In genomic region chr15:79805246-79805645, GRCm38 (mm10) we compare ENCODE assay signal across 11 mouse cellular contexts. TPM values are rescaled to one million over a fixed set of nuclear protein-coding genes. Genes with fewer than 3 reads are reported as not detected.
DNase-seq lines count a peak whose midpoint lies in the region; ATAC-seq and TF ChIP-seq lines count a peak whose summit lies in the region.
"Had no signal": no experiment of that assay in that cellular context is flagged by ENCODE, and none has a peak within 500 bp of the region (broad histone marks: within the 10 kb centered on the region; RNA-seq: fewer than 3 reads in every experiment).

No protein-coding gene starts in this region.

- no peak overlapping the region for H3ac ChIP-seq in myocyte (ENCODE audit: control insufficient read depth, insufficient read length)

- no peak overlapping the region; the same call in 1 of the 2 replicates for H3K4me2 ChIP-seq in kidney, embryonic 14.5 days (replicated peaks; ENCODE audit: low read depth, low read length)
- peak overlapping the region; percentile 91 for H3K4me2 ChIP-seq in embryonic facial prominence, embryonic 12.5 days (replicated peaks)
- H3K4me2 ChIP-seq in hindbrain, embryonic 13.5 days, result peak overlapping the region; percentile 69
- H3K4me2 ChIP-seq in myocyte (ENCODE audit: low read depth), result peak overlapping the region; percentile 78

- H3K79me2 ChIP-seq in myocyte (ENCODE audit: control insufficient read depth, insufficient read depth), result no peaks in the 10 kb centered on the region

- DNase-seq in kidney, postnatal 25 days, result no peak
- DNase-seq in left cerebral cortex, adult 9 months (ENCODE audit: low spot score in 2 of 2), result no peak
- DNase-seq in left cerebral cortex, adult 8-10 months (ENCODE audit: low spot score in 2 of 2), result no peak

- peak overlapping the region; percentile 57; the same call in 1 of the 2 replicates for H3K4me3 ChIP-seq in kidney, embryonic 14.5 days (ENCODE audit: low read length)
- H3K4me3 ChIP-seq in embryonic facial prominence, embryonic 12.5 days, result peak overlapping the region; percentile 63
- peak overlapping the region; percentile 71 for H3K4me3 ChIP-seq in hindbrain, embryonic 13.5 days
- H3K4me3 ChIP-seq in myocyte, result peak overlapping the region; percentile 18

- H3K4me1 ChIP-seq in kidney, embryonic 14.5 days (ENCODE audit: control insufficient read depth, insufficient read depth, low read length), result no peaks in the 10 kb centered on the region
- peaks cover 14% of the 10 kb centered on the region for H3K4me1 ChIP-seq in embryonic facial prominence, embryonic 12.5 days
- peaks cover 42% of the 10 kb centered on the region for H3K4me1 ChIP-seq in hindbrain, embryonic 13.5 days (replicated peaks)

- ATAC-seq in kidney, embryonic 14.5 days (ENCODE audit: low FRiP score, low TSS enrichment), result no peak
- no peak for ATAC-seq in embryonic facial prominence, embryonic 12.5 days (ENCODE audit: insufficient number of reproducible peaks, insufficient read depth, low FRiP score, low TSS enrichment)
- no peak for ATAC-seq in hindbrain, embryonic 13.5 days (ENCODE audit: low FRiP score)

- WGBS in kidney, embryonic 14.5 days, result 26% methylated on average over 8 of the region's 8 CpGs
- 16% methylated on average over 8 of the region's 8 CpGs for WGBS in embryonic facial prominence, embryonic 12.5 days
- WGBS in hindbrain, embryonic 13.5 days, result 24% methylated on average over 8 of the region's 8 CpGs

- no peak overlapping the region for H3K9ac ChIP-seq in kidney, embryonic 14.5 days (ENCODE audit: low read depth, low read length)
- no peak overlapping the region for H3K9ac ChIP-seq in embryonic facial prominence, embryonic 12.5 days
- peak overlapping the region; percentile 88 for H3K9ac ChIP-seq in hindbrain, embryonic 13.5 days

- no peaks in the 10 kb centered on the region for H3K9me3 ChIP-seq in kidney, embryonic 14.5 days (ENCODE audit: control insufficient read depth, low read length)
- no peaks in the 10 kb centered on the region for H3K9me3 ChIP-seq in embryonic facial prominence, embryonic 12.5 days
- no peaks in the 10 kb centered on the region for H3K9me3 ChIP-seq in hindbrain, embryonic 13.5 days

- TF ChIP-seq POLR2A in myocyte (IDR thresholded peaks at IDR 0.05; ENCODE audit: insufficient read length, low read depth), result no peak

- no peaks in the 10 kb centered on the region for H3K36me3 ChIP-seq in kidney, embryonic 14.5 days (ENCODE audit: control insufficient read depth, insufficient read depth, low read length)
- no peaks in the 10 kb centered on the region for H3K36me3 ChIP-seq in embryonic facial prominence, embryonic 12.5 days
- no peaks in the 10 kb centered on the region; the same call in 1 of the 2 replicates for H3K36me3 ChIP-seq in hindbrain, embryonic 13.5 days
- H3K36me3 ChIP-seq in myocyte (ENCODE audit: control insufficient read depth, insufficient read depth), result no peaks in the 10 kb centered on the region
- H3K36me3 ChIP-seq: G1E had no signal

- H3K27me3 ChIP-seq in kidney, embryonic 14.5 days (ENCODE audit: control insufficient read depth, insufficient read depth, low read length), result peaks cover 68% of the 10 kb centered on the region
- peaks cover 79% of the 10 kb centered on the region for H3K27me3 ChIP-seq in embryonic facial prominence, embryonic 12.5 days
- peaks cover 76% of the 10 kb centered on the region for H3K27me3 ChIP-seq in hindbrain, embryonic 13.5 days
- H3K27me3 ChIP-seq in myocyte (ENCODE audit: control insufficient read depth, insufficient read depth, insufficient read length), result peaks cover 4% of the 10 kb centered on the region

- no peak overlapping the region for H3K27ac ChIP-seq in kidney, embryonic 14.5 days (ENCODE audit: low read depth, low read length)
- H3K27ac ChIP-seq in embryonic facial prominence, embryonic 12.5 days, result no peak overlapping the region
- H3K27ac ChIP-seq in hindbrain, embryonic 13.5 days, result peak overlapping the region; percentile 87
- H3K27ac ChIP-seq: macrophage had no signal

TF ChIP-seq in myocyte, 11 proteins besides CTCF, POLR2A, EP300 and RAD21:
- TF ChIP-seq POLR2AphosphoS2 (IDR thresholded peaks at IDR 0.05; ENCODE audit: insufficient read length, low read depth), result no peak
- no peak for TF ChIP-seq USF1 (IDR thresholded peaks at IDR 0.05; ENCODE audit: low read depth)
- TF ChIP-seq MYOG (IDR thresholded peaks at IDR 0.05; ENCODE audit: control insufficient read depth in 1 of 3, insufficient read depth in 1 of 3, insufficient read length in 2 of 3, low read depth in 2 of 3), result no peak
- TF ChIP-seq MYOD1 (IDR thresholded peaks at IDR 0.05; ENCODE audit: control insufficient read depth in 1 of 3, insufficient read length in 2 of 3, low read depth in 2 of 3), result no peak
- no peak for TF ChIP-seq REST (IDR thresholded peaks at IDR 0.05; ENCODE audit: insufficient read depth, insufficient read length)
- no peak for TF ChIP-seq TCF3 (IDR thresholded peaks at IDR 0.05; ENCODE audit: insufficient read length, low read depth)
- no peak for TF ChIP-seq TCF12 (IDR thresholded peaks at IDR 0.05; ENCODE audit: insufficient read depth, poor library complexity, severe bottlenecking)
- TF ChIP-seq E2F4 (IDR thresholded peaks at IDR 0.05; ENCODE audit: insufficient read depth), result no peak
- TF ChIP-seq CEBPB (IDR thresholded peaks at IDR 0.05; ENCODE audit: insufficient read depth, poor library complexity, severe bottlenecking), result no peak
- no peak for TF ChIP-seq SRF (IDR thresholded peaks at IDR 0.05; ENCODE audit: control insufficient read depth, insufficient read length, low read depth)
- TF ChIP-seq MAX (IDR thresholded peaks at IDR 0.05; ENCODE audit: low read depth), result no peak

RNA-seq across cellular contexts. Expression of gene Nptxr, which starts 0.7 kb away (rescaled TPM):
- polyA plus RNA-seq in kidney, embryonic 14.5 days (2014; fragmentation: Nextera tagmentation; extraction: Ambion mirVana), result 0.50 and 1.8 TPM in 2 replicates
- 4.1 and 4.6 TPM in 2 replicates for polyA plus RNA-seq in embryonic facial prominence, embryonic 12.5 days (2016; fragmentation: Nextera tagmentation; extraction: Ambion mirVana)
- polyA plus RNA-seq in hindbrain, embryonic 13.5 days (2015; fragmentation: Nextera tagmentation; extraction: Ambion mirVana), result 21.0 and 21.4 TPM in 2 replicates
- 14.3 TPM for polyA plus RNA-seq in myocyte (2012; fragmentation: generic; extraction: Trizol)
- total RNA-seq in left cerebral cortex, adult 8-10 months (2022), result 100 to 1,000 TPM; 506 to 553 (median 527) TPM

RNA-seq across cellular contexts. Expression of gene Dnal4, which starts 27.6 kb away (rescaled TPM):
- polyA plus RNA-seq in kidney, embryonic 14.5 days (2014; fragmentation: Nextera tagmentation; extraction: Ambion mirVana), result 60.1 and 61.6 TPM in 2 replicates
- polyA plus RNA-seq in embryonic facial prominence, embryonic 12.5 days (2016; fragmentation: Nextera tagmentation; extraction: Ambion mirVana), result 69.9 and 70.3 TPM in 2 replicates
- 83.5 and 84.9 TPM in 2 replicates for polyA plus RNA-seq in hindbrain, embryonic 13.5 days (2015; fragmentation: Nextera tagmentation; extraction: Ambion mirVana)
- polyA plus RNA-seq in myocyte (2012; fragmentation: generic; extraction: Trizol), result 66.8 TPM
- total RNA-seq in left cerebral cortex, adult 8-10 months (2022), result 10 to 100 TPM; 49.3 to 56.8 (median 52.9) TPM

RNA-seq across cellular contexts. Expression of gene Npcd, which starts 28.8 kb away (rescaled TPM):
- 0.22 TPM in 1 of 2 replicates, not detected in the other for polyA plus RNA-seq in kidney, embryonic 14.5 days (2014; fragmentation: Nextera tagmentation; extraction: Ambion mirVana)
- polyA plus RNA-seq in embryonic facial prominence, embryonic 12.5 days (2016; fragmentation: Nextera tagmentation; extraction: Ambion mirVana), result 0.60 TPM in 1 of 2 replicates, not detected in the other
- polyA plus RNA-seq in hindbrain, embryonic 13.5 days (2015; fragmentation: Nextera tagmentation; extraction: Ambion mirVana), result 0.34 and 0.51 TPM in 2 replicates
- polyA plus RNA-seq in myocyte (2012; fragmentation: generic; extraction: Trizol), result 3.2 TPM
- total RNA-seq in left cerebral cortex, adult 8-10 months (2022), result 10 to 100 TPM; 14.8 to 25.9 (median 19.3) TPM
- total RNA-seq: common myeloid progenitor, adult 5-6 weeks; G1E had no signal
- polyA plus RNA-seq: G1E; heart, embryonic 16.5 days; macrophage had no signal

RNA-seq across cellular contexts. Expression of gene Cbx6, which starts 29.2 kb away (rescaled TPM):
- polyA plus RNA-seq in kidney, embryonic 14.5 days (2014; fragmentation: Nextera tagmentation; extraction: Ambion mirVana), result 22.4 and 28.6 TPM in 2 replicates
- polyA plus RNA-seq in embryonic facial prominence, embryonic 12.5 days (2016; fragmentation: Nextera tagmentation; extraction: Ambion mirVana), result 31.5 and 32.6 TPM in 2 replicates
- 50.2 and 52.6 TPM in 2 replicates for polyA plus RNA-seq in hindbrain, embryonic 13.5 days (2015; fragmentation: Nextera tagmentation; extraction: Ambion mirVana)
- 26.1 TPM for polyA plus RNA-seq in myocyte (2012; fragmentation: generic; extraction: Trizol)
- 100 to 1,000 TPM; 293 to 319 (median 310) TPM for total RNA-seq in left cerebral cortex, adult 8-10 months (2022)

Comparison
In these comparisons a context has a peak if more than half of its experiments do, and no peak if none do; other contexts are left out.
1. H3K4me3 ChIP-seq: peak in every context shown above with its lines; median percentile 71 in hindbrain, embryonic 13.5 days; 63 in embryonic facial prominence, embryonic 12.5 days; 57 in kidney, embryonic 14.5 days; 18 in myocyte.